Mouse (Mus musculus) layer of hippocampus, adult 2 months (tissue): Measurements from ENCODE around the gene Azin2. TPM values are rescaled to one million over a fixed set of nuclear protein-coding genes. Genes with fewer than 3 reads are reported as not detected.

Experiments used
- DNase-seq, 2 experiments: peaks; one replicate each; pipeline ENCODE4 v3.0.0; 2022; ENCODE audit warnings: low spot score in 2 of 2
- H3K27ac ChIP-seq: fragments of 200-600 bp; 2 replicates; pipeline ENCODE4 v1.8.1; 2022
- H3K4me3 ChIP-seq: fragments of 200-600 bp; 2 replicates; pipeline ENCODE4 v1.8.1; 2022; ENCODE audit warnings: mild to moderate bottlenecking
- CTCF ChIP-seq: fragments of 200-600 bp; conservative IDR thresholded peaks from 2 replicates; pipeline ENCODE4 v1.8.1; 2022; ENCODE audit warnings: antibody characterized with exemption, mild to moderate bottlenecking, moderate library complexity
- total RNA-seq, 2 experiments: library from RNA; stranded (reverse); gene quantifications; 2 replicates each; pipeline ENCODE4 v1.2.3; 2021

Gene Azin2
- total RNA-seq, 2 experiments from 2014 or later: 35.2 to 39.9 TPM

DNA sequence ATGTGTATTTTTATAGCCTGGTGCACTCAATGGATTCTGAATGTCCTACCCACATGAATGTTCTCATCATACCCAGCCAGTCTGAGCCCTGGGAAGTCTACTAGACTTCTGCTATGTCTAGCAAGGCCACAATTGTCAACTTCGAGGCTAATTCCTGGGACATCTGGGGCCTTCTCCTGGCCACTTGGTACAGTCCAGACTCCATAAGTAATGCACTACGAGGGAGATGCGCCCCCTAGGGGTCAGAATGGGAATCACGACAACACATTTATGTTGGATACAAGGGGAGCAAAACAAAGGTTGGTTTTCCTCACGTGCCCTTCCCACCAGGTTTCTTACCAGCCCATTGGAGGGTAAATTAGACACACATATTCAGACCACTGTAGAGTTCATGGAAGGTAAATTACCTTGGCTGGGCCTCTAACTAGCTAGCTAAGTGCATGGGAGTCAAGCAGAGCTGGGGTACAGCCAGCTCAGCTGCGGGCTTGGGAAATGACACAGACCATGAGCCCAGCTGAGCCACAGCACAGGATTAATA lies 14.0 kb downstream of the Azin2 start:
- TF ChIP-seq CTCF: peak; percentile 83
- peak in 1 of 2 experiments; percentile 48 for DNase-seq
- H3K27ac ChIP-seq: no peak overlapping the region
- no peak overlapping the region for H3K4me3 ChIP-seq

DNA sequence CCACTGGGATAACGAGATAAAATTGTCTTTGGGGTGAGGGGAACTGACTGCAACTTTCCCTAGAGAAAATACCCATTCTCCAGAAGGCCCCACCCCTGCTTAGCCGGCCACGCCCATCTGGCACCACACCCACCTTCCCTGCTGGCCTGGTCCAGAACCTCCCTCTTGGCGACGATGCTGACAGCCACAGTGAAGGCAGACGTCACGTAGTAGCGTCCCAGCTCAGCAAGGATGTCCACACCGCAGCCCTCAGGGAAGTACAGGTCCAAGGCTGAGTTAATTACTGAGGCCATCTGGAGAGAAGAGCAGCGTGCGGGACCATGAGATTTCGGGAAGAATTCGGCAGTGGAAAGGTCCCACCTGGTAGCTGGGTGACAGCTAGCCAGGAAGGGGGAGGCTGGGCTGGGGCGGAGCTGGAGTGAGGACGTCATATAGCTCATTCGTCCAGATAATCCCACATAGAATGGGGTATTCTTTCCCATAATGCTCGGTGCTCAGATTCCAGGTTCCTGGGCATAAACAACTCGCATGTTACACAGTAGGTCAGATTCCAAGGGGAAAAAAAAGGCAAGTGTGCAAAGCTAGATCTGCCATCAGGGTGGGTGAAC lies 14.8 kb downstream of the Azin2 start:
- no peak overlapping the region for H3K27ac ChIP-seq
- no peak overlapping the region for H3K4me3 ChIP-seq
- no peak for TF ChIP-seq CTCF
- DNase-seq: no peak

DNA sequence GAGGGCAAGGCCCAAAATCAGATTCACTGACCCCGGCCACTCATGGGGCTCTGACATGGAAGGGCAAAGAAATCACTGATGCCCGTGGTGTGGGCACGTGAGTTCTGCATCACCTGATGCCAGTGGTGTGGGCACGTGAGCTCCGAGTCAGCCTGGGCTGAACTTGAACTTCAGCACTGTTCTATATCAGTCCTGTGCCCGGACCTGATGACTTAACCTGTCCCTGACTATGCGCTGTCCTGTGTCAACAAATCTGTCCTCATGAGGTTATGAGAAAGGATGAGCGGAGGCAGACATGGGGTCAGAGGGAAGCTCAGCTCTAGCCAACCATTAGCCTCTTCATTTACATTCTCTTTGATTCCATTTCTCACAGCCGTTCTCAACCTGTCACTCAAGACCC lies 15.5 kb downstream of the Azin2 start:
- Histone ChIP-seq H3K27ac (no peak overlapping the region), H3K4me3 (no peak overlapping the region)
- no peak for TF ChIP-seq CTCF
- DNase-seq: no peak

DNA sequence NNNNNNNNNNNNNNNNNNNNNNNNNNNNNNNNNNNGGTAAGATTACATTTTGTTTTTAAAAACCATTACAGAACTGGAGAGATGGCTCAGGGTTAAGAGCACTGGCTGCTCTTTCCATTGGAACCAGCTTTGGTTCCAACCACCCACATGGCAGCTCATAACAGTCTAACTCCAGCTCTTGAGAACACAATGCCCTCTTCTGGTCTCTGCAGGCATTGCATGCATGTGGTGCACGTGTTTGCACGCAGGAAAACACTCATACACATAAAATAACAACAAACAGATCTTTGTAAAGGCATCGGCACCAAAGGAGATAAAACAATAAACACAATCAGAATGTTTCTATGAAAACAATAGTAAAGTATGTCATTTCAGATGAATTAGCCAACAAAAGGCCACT lies 19.9 kb downstream of the Azin2 start:
- Histone ChIP-seq H3K27ac (no peak overlapping the region), H3K4me3 (no peak overlapping the region)
- no peak for DNase-seq
- TF ChIP-seq CTCF: peak; percentile 48

DNA sequence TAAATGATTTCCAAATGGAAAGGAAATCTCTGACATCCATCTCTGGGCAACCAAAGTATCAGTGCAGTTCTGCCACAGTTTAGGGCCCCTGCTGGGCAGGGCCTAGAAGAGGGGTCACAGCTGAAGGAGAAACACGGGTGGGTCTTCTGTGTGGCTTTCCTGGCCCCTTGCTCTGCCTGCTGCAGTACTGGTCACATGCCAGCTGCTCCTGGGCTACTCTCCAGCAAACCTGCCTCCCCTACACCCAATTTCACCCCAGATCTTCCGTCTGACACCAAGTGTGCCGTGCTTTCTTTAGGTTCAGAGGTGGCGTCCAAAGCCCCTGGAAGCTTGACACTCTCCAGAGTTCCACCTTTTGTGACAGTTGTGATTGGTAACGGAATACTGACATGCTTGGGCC lies 26.6 kb downstream of the Azin2 start:
- TF ChIP-seq CTCF: no peak
- no peak overlapping the region for H3K4me3 ChIP-seq
- no peak for DNase-seq
- H3K27ac ChIP-seq: no peak overlapping the region

DNA sequence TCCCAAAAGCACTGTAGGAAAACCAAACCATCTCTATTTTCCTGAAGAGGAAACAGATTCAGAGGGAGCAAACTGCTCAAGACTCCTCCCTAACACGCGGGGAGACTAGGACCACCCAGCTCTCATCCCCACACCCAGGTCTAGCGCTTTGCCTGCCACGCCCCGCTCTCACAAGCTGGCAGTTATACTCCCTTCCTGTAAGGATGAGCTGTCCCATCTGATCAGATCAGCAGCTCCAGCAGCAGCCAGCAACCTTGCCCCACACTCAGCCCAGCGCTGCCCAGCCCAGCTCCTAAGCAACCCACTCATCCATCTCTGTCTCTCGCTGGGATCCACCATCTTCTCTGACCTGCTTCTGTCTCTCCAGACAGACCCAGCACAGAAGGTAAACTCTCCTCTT lies 29.5 kb downstream of the Azin2 start:
- TF ChIP-seq CTCF: no peak
- DNase-seq: no peak
- no peak overlapping the region for H3K4me3 ChIP-seq
- H3K27ac ChIP-seq: no peak overlapping the region

DNA sequence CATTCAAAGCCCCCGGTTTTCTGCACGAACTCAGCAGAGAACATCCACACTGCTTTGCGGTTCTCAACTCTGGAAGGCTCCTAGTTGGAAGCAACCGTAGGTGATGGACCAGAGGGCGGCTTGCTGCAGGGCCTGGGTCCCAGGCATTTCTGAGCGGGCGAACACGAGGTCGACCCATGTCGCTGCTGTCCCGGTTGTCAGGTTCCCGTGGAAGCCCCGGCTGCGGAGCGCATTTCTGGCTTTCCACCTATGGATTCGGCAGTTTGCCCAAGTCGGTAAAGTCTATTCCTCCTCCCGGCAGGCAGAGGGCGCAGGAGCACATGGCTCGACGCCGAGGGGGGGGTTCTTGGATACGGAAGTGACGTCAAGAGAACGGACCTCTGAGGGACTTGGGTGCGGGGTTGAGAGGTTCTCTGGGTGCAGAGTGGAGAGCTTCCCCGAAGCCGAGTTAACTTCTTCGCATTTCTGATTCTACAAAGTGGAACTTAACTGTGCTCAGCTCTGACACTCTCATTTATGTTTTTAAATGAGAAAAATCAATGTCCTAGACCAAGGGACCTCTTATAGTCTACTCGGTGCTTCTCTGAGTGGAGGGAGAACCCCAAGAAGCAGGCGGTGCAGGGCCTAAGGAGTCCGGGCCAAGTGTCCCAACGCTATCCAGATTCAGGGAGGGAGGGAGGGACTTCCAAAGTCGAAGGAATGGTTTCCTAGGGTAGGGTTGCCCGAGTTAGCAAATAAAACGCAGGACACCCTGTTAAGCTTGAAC lies 37.2 kb downstream of the Azin2 start:
- peak overlapping the region; percentile 72 for H3K27ac ChIP-seq

DNA sequence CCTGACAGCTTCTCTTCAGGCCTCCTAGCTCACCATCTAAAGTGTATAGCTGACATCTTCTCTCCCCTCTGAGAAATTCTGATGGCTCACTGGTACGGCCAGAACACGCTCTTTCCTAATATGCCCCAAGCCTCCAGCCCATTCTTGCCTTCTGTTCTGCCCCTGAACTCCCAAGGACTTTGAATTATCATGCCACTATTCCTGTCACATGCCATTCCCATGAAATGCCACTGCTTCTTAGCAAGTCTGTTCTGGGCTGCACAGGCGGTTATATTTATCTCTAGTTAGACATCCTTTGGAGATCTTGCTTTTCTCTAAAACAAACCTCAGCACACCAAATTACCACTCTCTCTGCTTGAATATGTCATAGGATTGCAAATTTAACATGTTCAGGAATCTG lies 38.6 kb downstream of the Azin2 start:
- Histone ChIP-seq H3K27ac (peak overlapping the region; percentile 18; the same call in 1 of the 2 replicates), H3K4me3 (no peak overlapping the region)
- DNase-seq: no peak
- TF ChIP-seq CTCF: no peak

More for the DNA sequence above, 37.2 kb downstream of the Azin2 start:
- peak; percentile 80 to 86 for DNase-seq
- TF ChIP-seq CTCF: peak; percentile 95
- H3K4me3 ChIP-seq: peak overlapping the region; percentile 64

DNA sequence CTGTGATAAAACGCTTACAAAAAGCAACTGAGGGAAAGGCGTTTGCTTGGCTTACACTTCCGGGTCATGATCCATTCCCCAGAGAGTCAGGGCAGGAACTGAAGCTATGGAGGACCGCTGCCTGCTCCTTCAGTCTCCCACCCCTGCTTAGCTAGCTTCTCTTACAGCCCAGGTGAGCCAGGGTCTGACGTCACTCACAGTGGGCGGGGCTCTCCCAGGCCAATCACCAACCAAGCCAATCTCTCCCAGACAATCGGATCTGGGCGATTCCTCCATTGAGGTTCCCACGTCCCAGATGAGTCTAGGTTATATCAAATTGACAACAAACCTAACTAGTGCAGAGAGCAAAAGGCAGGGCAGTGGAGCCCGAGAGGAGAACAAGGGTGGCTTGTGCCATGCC lies 43.1 kb downstream of the Azin2 start:
- Histone ChIP-seq H3K27ac (no peak overlapping the region), H3K4me3 (no peak overlapping the region)
- no peak for DNase-seq
- no peak for TF ChIP-seq CTCF

DNA sequence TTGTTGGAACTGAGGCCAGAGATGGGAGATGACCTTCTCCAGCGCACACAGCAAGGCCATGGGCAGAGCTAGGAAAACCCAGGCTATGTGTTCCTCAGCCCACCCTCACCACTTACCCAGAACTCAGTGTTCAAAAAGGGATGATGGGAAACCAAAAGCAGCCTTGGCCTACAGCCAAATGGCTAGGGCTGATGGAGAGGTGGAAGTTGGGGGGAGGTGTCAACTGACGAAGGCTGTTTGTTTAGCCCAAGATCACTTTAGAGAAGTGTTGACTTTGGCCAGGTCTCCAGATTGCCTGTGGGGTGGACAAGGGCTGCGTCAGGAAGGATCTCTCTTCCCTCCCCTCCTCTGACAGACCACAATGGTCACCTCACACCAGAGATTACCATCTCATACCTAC lies 44.1 kb downstream of the Azin2 start:
- no peak overlapping the region for H3K27ac ChIP-seq
- DNase-seq: no peak
- no peak overlapping the region for H3K4me3 ChIP-seq
- TF ChIP-seq CTCF: no peak

DNA sequence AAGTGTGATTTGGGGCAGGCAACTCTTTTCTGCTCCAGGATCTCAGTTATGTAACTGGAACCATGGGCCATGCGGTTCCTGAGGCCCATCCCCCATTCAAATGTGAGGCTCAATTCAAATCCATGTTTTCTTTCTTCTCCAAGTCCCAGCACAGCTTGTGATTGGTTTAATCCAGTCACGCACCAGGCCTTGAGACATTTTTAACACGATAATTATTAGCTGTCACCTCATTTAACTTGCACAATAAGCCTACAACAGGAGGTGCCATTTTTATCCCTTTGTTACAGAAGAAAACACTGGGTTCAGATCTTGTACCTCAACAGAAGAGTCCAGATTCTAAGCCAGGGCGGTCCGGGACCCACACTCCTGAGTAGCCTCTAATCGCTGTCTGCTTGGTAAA lies 44.5 kb downstream of the Azin2 start:
- DNase-seq: no peak
- TF ChIP-seq CTCF: no peak
- Histone ChIP-seq H3K4me3 (no peak overlapping the region), H3K27ac (no peak overlapping the region)

DNA sequence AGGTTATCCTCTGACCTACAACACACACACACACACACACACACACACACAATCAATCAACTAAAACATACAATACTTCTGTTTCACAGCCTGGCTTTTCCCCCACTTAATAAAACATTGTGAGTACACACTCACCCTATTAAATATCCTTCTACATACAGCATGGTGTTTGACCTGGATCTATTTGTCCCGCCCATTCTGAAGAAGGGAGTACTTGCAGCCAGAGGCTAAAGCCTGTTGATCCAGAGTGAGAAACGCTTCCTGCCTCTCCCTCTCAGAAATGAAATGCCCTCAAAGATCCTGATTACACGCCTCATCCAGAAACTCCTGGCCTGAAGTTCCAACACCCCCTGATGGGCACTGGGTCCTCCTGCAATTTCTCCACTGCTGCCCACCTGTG lies 45.1 kb downstream of the Azin2 start:
- no peak overlapping the region for H3K4me3 ChIP-seq
- TF ChIP-seq CTCF: no peak
- no peak overlapping the region for H3K27ac ChIP-seq
- DNase-seq: no peak

DNA sequence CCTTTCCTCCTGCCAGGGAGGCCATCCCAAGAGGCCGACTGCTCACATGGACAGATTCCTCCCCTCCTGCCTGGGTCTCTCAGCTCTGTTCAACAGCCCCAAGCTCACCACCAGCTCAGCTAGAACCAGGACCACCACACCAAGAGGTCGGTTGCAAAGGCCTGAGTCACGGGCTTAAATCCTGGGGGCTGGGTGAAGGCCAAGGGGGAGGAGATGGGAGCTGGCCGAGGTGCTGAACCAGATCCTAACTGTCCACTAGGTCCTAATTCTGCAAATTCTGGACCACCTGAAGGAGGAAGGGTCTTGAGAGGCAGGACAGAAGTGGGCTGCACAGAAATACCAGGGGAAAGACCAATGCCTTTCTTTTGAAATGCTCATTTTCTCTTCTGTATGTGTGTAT lies 48.4 kb downstream of the Azin2 start:
- TF ChIP-seq CTCF: no peak
- no peak overlapping the region for H3K4me3 ChIP-seq
- DNase-seq: no peak
- H3K27ac ChIP-seq: no peak overlapping the region

DNA sequence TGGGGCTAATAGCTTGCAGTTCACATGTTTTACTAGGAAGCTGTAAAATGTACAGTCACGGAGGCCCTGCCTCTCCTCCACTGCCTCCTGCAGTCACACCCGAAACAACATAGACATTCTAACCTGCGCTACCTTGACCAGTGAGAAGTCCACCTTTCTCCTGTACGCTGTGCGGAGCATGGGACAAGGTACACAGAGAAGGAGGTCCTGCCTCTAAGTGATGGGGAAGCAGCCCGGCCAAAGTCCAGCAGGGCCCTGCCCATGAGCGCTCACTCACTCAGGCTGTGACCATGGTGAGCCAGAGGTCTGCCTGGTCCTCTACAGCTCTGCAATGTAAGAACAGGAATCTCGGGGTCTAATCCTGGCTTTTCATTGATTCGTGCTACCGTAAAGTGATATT lies 50.2 kb downstream of the Azin2 start:
- no peak overlapping the region for H3K4me3 ChIP-seq
- DNase-seq: no peak
- no peak overlapping the region for H3K27ac ChIP-seq
- no peak for TF ChIP-seq CTCF
